Mouse (Mus musculus): ENCODE data around the gene Tcf20.

Gene Tcf20

GRCm38 (mm10) chr15:82952292-82952705 is 35.4 kb downstream of the Tcf20 start:
- POLR2A ChIA-PET, result interaction anchor here in 3 of 4 experiments (0.9 to 1.5 kb wide), 8 partner anchors 8 to 54 kb away, joined by 3 to 5 read pairs (median 3); no protein-coding TSS in a partner anchor

GRCm38 (mm10) chr15:82950246-82950645 is 37.4 kb downstream of the Tcf20 start:
- POLR2A ChIA-PET, result interaction anchor here in 2 of 4 experiments (0.7 to 2.1 kb wide), 3 partner anchors 11 to 64 kb away, joined by 3 to 6 read pairs (median 3); no protein-coding TSS in a partner anchor

More at GRCm38 (mm10) chr15:82952292-82952705, 35.4 kb downstream of the Tcf20 start:
- CTCF ChIA-PET, result interaction anchor here (0.5 to 1.6 kb wide), 7 partner anchors 9 to 634 kb away, joined by 3 to 9 read pairs (median 3); no protein-coding TSS in a partner anchor

GRCm38 (mm10) chr15:82947431-82947830 is 40.2 kb downstream of the Tcf20 start:
- ChIA-PET CTCF (interaction anchor here in 1 of 4 experiments (1.1 kb wide), 1 partner anchor 25 kb away, joined by 3 read pairs; no protein-coding TSS in a partner anchor), POLR2A (interaction anchor here in 2 of 4 experiments (1.4 kb wide), 2 partner anchors 19 to 39 kb away, joined by 3 to 5 read pairs; no protein-coding TSS in a partner anchor)

More at GRCm38 (mm10) chr15:82950246-82950645, 37.4 kb downstream of the Tcf20 start:
- CTCF ChIA-PET, result no interaction called here

GRCm38 (mm10) chr15:82944479-82945195 is 43.0 kb downstream of the Tcf20 start:
- ChIA-PET CTCF (interaction anchor here in 1 of 4 experiments (0.6 to 0.8 kb wide), 2 partner anchors 22 to 143 kb away, joined by 3 read pairs; no protein-coding TSS in a partner anchor), POLR2A (interaction anchor here in 2 of 4 experiments (0.7 to 1.5 kb wide), 5 partner anchors 8 to 94 kb away, joined by 3 to 5 read pairs (median 3); no protein-coding TSS in a partner anchor)

GRCm38 (mm10) chr15:82941733-82942132 is 45.9 kb downstream of the Tcf20 start:
- CTCF ChIA-PET, result interaction anchor here in 1 of 4 experiments (0.5 kb wide), 1 partner anchor 1961 kb away, joined by 3 read pairs; no protein-coding TSS in a partner anchor
- POLR2A ChIA-PET, result interaction anchor here in 1 of 4 experiments (0.9 to 1.7 kb wide), 5 partner anchors 12 to 94 kb away, joined by 3 to 6 read pairs (median 3); partner anchors contain the start of gene Tcf20

- CTCF ChIA-PET, result no interaction called here
- POLR2A ChIA-PET, result interaction anchor here in 2 of 4 experiments (0.5 to 1.7 kb wide), 5 partner anchors 8 to 561 kb away, joined by 3 to 6 read pairs (median 4); no protein-coding TSS in a partner anchor
Observed at GRCm38 (mm10) chr15:82940494-82941214, 47.0 kb downstream of the Tcf20 start.

- CTCF ChIA-PET, result interaction anchor here in 1 of 4 experiments (1.2 kb wide), 1 partner anchor 14 kb away, joined by 3 read pairs; no protein-coding TSS in a partner anchor
- POLR2A ChIA-PET, result interaction anchor here in 3 of 4 experiments (0.6 to 2.8 kb wide), 11 partner anchors 9 to 997 kb away, joined by 3 to 14 read pairs (median 3); no protein-coding TSS in a partner anchor
Observed at GRCm38 (mm10) chr15:82938155-82938569, 49.5 kb downstream of the Tcf20 start.

GRCm38 (mm10) chr15:82937428-82937992 is 50.2 kb downstream of the Tcf20 start:
- ChIA-PET CTCF (interaction anchor here in 1 of 4 experiments (1.2 kb wide), 1 partner anchor 13 kb away, joined by 3 read pairs; no protein-coding TSS in a partner anchor), POLR2A (interaction anchor here in 3 of 4 experiments (0.6 to 2.8 kb wide), 11 partner anchors 8 to 996 kb away, joined by 3 to 14 read pairs (median 3); no protein-coding TSS in a partner anchor)

- ChIA-PET CTCF (interaction anchor here in 2 of 4 experiments (0.6 kb wide), 2 partner anchors 103 to 903 kb away, joined by 3 to 6 read pairs; no protein-coding TSS in a partner anchor), POLR2A (interaction anchor here in 2 of 4 experiments (0.6 to 0.7 kb wide), 2 partner anchors 22 to 58 kb away, joined by 3 to 4 read pairs; no protein-coding TSS in a partner anchor)
Observed at GRCm38 (mm10) chr15:82934971-82935370, 52.7 kb downstream of the Tcf20 start.

- POLR2A ChIA-PET, result interaction anchor here in 1 of 4 experiments (1.3 kb wide), 1 partner anchor 59 kb away, joined by 3 read pairs; no protein-coding TSS in a partner anchor
- CTCF ChIA-PET, result interaction anchor here in 1 of 4 experiments (0.9 kb wide), 1 partner anchor 11 kb away, joined by 3 read pairs; no protein-coding TSS in a partner anchor
Observed at GRCm38 (mm10) chr15:82932936-82933650, 54.6 kb downstream of the Tcf20 start.

GRCm38 (mm10) chr15:82931436-82931835 is 56.2 kb downstream of the Tcf20 start:
- ChIA-PET POLR2A (interaction anchor here in 2 of 4 experiments (0.8 to 1.2 kb wide), 2 partner anchors 21 to 119 kb away, joined by 3 read pairs; no protein-coding TSS in a partner anchor), CTCF (interaction anchor here in 2 of 4 experiments (0.5 to 1.0 kb wide), 5 partner anchors 9 to 810 kb away, joined by 3 to 4 read pairs (median 3); no protein-coding TSS in a partner anchor)

- POLR2A ChIA-PET, result interaction anchor here in 3 of 4 experiments (0.7 to 2.2 kb wide), 14 partner anchors 9 to 220 kb away, joined by 3 to 8 read pairs (median 3); partner anchors contain the start of gene Poldip3 (in 1 of the 3)
- CTCF ChIA-PET, result interaction anchor here in 3 of 4 experiments (0.6 to 0.8 kb wide), 3 partner anchors 22 to 113 kb away, joined by 3 read pairs; no protein-coding TSS in a partner anchor
Observed at GRCm38 (mm10) chr15:82929595-82929994, 58.1 kb downstream of the Tcf20 start.

GRCm38 (mm10) chr15:82928844-82929243 is 58.8 kb downstream of the Tcf20 start:
- POLR2A ChIA-PET, result interaction anchor here in 3 of 4 experiments (0.6 to 2.2 kb wide), 19 partner anchors 9 to 221 kb away, joined by 3 to 8 read pairs (median 3); partner anchors contain the start of gene Poldip3 (in 1 of the 3)

GRCm38 (mm10) chr15:82928023-82928422 is 59.6 kb downstream of the Tcf20 start:
- POLR2A ChIA-PET, result interaction anchor here in 3 of 4 experiments (0.6 to 2.2 kb wide), 14 partner anchors 10 to 221 kb away, joined by 3 to 10 read pairs (median 3); partner anchors contain the start of genes Poldip3 (in 1 of the 3) and Tcf20 (in 1 of the 3)
- CTCF ChIA-PET, result no interaction called here

More at GRCm38 (mm10) chr15:82928844-82929243, 58.8 kb downstream of the Tcf20 start:
- CTCF ChIA-PET, result interaction anchor here in 3 of 4 experiments (0.6 to 0.8 kb wide), 4 partner anchors 23 to 114 kb away, joined by 3 to 4 read pairs (median 3); no protein-coding TSS in a partner anchor

- POLR2A ChIA-PET, result interaction anchor here in 3 of 4 experiments (0.6 to 3.7 kb wide), 7 partner anchors 15 to 221 kb away, joined by 3 to 18 read pairs (median 3); partner anchors contain the start of gene Tcf20 (in 1 of the 3)
- CTCF ChIA-PET, result no interaction called here
Observed at GRCm38 (mm10) chr15:82927057-82927456, 60.6 kb downstream of the Tcf20 start.

Data from embryonic stem cell, embryonic (primary cell).